Mouse (Mus musculus) right cerebral cortex, postnatal 14 days (tissue): Measurements from ENCODE around the gene Crip1.

ENCODE experiments used
- DNase-seq: peaks from one replicate; pipeline ENCODE4 v3.0.0; 2022

The Crip1 gene

DNA sequence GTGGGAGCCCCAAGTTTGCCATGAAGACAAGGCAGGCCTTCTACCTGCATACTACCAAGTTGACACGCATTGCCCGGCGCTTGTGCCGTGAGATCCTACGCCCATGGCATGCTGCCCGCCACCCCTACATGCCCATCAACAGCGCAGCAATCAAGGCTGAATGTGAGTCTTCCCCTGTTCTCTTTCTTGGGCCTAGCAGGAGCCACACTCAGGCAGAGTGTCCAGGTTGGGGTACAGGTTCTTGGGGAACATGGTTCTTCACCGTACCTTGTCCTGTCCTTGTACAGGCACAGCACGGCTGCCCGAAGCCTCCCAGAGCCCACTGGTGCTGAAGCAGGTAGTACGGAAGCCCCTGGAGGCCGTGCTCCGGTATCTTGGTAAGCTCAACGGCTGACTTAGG, 14.5 kb upstream of the Crip1 start:
- no peak for DNase-seq

DNA sequence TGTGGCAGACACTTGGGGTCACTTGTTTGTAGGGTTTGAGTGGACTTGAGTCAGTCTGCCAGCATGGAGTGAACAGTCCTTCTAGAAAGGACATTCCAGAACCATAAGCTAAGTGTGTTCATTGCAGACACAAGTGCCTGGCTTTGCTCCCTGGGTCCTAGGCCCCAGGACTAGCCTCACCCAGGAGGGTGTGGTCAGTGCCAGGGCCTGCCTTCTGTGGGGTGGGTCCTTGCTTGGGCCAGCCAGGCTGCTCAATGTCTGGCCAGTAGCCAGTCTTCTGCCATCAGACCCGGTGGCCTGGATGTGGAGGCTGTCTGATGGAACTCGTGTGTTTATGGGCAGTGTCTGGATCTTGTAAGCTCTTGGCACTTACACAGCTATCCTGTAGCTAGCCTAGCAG, 13.5 kb upstream of the Crip1 start:
- DNase-seq = no peak

DNA sequence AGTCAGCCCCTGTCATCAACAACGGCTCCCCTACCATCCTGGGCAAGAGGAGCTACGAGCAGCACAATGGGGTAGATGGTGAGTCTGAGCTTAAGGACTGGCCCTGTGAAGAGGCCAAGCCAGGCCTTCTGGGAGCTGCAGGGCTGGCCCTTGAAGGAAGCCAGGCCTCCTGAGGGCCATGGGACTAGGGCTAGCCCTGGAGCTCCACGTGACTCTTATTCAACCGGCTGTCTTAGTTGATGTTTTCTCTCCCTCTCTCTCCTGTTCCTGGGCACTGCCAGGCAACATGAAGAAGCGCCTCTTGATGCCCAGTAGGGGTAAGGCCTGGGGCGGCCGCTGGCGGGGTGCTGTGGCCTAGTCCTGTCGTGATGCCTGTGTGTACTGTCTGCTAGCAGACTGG, 12.9 kb upstream of the Crip1 start:
- DNase-seq = no peak

DNA sequence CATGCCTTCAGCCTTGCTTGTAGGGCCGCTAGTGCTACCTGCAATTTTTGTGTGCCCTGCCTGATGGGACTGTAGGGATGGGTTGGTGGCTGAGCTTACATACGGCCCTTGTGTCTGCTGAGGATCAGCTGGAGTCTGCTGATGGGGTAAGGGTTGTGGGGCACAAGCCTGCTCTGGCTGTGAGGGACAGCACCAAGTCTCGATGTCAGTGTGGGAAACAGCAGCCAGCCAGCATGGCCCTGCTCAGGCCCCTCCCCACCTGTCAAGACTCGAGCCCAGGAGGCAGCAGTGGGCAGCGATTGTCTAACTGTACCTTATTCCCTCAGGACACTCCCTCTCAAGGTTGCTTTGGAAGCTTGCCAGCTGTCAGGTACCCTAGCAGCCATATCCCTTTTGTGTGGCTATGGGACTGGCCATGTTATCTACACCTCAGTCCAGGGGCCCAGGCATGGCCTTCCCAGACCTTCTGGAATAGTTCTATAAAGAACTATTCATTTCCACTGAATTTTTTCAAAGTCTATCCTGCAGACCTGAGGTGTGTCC, 12.2 kb upstream of the Crip1 start:
- DNase-seq = no peak

DNA sequence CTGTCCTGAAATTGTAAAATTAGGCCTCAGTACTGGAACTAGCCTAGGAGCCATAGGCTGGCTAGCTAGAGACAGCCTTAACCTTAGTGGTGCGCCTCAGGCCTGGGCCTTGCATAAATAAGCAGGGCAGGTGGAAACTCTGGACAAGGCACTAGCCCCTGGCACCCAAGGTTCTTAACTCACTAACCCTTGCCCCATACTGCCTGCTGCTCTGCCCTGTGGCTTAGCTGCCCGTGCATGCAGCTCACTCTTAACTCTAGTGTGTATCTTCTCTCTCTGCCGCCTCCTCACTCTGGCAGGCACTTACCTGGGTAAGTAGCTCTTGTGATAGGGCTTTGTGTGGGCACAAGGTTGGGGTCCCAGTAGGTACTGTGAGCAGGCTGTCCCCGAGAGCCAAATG, 11.6 kb upstream of the Crip1 start:
- DNase-seq = no peak

DNA sequence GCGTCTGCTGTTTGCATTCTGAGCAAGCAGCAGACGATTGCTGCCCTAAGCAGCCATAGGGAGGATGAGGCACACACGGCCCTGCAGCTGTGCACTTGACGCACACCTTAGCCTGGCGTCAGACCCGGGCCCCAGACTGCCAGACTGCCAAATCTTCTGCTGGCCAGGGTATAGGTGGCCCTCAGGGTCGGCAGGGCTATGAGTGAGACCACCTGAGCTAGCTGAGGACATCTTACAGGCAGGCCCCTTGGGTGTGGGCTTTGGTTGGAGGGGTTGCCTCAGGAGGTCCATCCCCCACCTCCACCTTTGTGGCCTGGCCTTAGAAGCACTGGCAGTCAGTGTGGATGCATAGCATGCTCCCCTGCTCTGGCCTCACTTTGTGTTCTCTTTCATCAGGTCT, 10.7 kb upstream of the Crip1 start:
- DNase-seq = no peak

DNA sequence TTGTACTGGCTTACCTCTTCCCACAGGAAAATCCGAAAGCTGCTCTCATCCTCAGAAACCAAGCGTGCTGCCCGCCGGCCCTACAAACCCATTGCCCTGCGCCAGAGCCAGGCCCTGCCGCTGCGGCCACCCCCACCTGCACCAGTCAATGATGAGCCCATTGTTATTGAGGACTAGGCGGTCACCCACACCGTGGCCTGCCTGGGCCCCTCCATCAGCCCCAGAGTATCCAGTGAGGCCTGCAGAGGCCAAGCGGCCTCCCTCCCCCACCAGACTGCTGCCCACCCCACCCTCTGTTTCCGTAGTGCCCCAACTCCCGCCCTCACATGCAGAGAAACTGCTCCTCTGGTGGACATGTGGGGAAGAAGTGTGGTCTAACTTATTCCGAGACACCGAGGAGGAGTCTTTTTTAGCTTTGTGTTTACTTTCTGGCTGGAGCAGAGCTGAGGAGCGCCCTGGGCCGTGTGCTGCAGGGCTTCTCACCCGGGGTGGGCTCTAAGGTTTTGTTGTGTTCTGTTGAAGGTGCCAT, 9.6 kb upstream of the Crip1 start:
- no peak for DNase-seq

DNA sequence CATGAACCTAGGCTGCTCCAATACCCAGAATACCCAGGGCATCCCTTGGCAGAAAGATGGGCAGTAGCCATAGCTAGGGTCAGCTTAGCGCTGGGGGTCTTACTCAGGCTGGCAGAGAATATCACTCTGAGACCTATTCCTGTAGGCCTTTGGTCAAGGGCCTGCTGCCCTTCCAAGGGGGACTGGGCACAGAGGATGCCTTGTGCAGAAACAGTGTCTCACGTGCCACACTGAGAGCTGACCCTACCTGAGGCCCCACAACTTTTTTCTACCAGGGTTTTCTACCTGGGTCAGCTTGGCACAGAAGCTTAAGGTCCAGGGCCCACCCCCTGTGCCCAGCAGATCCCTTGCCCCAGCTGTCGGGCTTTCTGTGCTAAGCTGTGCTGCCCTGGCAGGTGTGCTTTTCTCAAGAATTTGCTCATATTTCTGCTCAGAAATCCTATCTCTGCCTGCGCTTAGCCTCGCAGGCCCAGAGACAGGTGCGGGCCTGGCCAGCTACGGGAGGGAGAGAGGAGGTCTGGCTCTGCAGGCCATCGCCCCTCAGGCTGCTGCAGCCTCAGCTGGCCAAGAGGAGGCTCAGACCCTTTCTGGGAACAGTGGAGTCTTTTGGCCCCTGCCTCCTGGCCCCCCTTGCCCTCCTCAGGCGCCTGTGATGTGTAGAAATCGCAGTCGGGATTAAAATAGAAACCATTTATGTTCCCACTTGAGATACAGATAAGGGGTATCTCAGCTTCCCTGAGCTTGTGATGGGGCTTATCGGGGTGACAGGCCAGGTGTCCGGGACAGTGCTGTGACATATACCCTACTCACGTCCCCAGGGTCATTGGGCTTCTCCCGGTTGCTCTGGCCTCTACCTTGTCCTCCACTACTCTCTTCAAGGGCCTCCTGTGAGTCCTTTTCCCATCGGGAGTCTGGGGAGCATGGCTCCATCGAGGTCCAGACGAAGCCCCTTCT, 8.6 kb upstream of the Crip1 start:
- DNase-seq = no peak

DNA sequence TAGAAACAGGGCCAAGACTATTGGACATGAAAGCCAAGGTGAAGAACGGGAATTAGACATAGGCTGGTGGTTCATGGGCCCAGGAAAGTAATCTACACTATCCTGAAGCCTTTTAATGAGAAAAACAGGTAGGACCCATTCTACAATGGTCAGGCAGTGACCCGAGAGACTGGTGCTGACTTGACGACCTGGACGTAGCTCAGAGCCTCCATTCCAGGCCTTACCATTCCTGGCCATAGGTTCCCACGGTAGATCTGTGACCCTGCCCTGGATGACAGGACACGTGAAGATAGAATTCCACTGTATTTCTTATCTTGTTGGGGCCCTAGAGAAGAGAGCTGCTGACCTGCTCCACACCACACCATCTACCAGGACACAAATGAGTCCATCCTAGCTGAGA, 7.8 kb upstream of the Crip1 start:
- no peak for DNase-seq

DNA sequence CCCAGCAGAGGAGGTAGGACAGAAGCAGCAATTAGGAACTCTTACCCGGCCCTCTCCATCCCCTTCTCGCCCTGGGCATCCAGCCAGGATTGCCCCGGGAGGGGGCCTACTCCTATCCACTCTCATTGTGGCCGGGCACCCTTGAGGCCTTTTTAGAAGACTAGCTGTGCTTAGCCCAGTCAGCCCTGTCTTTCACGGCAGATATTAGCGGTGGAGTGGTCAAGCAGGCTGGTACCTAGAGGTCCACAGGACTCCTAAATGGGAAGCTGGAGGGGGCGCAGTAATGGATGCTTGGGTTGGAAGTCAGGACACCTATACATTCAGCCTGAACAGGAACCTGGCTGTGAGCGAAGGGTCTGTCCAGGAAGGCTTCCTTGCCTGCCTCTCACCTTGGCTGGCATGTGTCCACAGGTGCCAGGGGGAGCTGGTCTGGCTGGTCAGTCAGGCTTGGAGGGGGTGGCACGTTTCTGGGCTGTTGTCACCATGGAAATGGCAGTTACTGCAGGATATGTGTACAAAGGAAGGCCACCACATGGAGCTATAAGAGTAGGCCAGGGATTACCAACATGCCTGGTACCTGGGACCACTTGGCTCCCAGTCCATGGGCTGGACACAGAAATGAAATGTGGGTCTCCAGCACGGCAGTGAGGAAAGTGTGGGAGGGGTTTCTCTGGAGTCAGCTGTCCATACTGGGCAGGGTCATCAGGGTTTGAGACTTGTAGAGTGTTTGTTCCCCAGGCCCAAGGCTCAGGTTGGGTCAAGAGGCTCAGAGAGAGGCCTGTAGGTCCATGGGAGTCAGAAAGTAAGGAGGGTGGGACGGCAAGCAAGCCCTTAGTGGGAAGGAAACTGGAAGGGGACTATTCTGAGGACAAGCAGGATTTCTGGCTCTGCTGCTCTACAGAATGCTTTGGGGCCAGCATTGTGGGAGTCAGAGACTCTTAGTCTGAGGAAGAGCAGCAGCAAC, 6.9 kb upstream of the Crip1 start:
- no peak for DNase-seq

DNA sequence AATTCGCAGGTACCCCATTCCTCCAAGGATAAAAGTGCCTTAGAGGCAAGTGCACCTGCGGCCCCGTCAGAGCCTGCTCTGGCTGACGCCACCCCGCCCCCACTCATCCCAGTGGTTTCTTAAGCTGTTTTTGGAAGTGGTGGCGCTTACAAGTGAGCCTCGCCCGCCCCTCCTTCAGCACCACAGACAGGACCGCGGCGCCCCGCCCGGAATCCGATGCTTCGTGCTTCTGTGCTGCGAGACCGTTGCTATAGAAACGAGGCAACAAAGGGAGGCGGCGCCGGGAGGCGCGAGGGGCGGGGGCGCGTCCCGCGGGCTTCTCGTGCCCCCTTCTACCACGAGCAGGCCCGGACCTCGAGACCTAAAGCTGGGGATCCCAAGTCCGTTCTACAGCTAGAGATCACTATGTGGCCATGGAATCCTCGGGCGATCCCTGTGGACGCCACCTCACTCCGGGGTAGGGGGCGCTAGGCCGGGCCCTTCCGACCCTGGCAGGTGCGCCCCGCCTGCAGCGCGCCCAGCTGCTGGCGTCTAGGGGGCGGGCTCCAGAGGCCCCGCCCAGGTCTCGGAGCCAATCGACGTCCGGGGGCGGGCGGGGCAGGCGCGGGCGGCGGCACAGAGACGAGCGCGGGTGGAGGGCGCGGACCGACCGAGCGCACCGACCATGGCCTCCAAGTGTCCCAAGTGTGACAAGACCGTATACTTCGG, 6.1 kb upstream of the Crip1 start, which contains the start of gene Crip2:
TSS of gene Crip2 (plus strand) at position 329 of the 708 bp plus-strand sequence.
- peak; percentile 92 for DNase-seq

DNA sequence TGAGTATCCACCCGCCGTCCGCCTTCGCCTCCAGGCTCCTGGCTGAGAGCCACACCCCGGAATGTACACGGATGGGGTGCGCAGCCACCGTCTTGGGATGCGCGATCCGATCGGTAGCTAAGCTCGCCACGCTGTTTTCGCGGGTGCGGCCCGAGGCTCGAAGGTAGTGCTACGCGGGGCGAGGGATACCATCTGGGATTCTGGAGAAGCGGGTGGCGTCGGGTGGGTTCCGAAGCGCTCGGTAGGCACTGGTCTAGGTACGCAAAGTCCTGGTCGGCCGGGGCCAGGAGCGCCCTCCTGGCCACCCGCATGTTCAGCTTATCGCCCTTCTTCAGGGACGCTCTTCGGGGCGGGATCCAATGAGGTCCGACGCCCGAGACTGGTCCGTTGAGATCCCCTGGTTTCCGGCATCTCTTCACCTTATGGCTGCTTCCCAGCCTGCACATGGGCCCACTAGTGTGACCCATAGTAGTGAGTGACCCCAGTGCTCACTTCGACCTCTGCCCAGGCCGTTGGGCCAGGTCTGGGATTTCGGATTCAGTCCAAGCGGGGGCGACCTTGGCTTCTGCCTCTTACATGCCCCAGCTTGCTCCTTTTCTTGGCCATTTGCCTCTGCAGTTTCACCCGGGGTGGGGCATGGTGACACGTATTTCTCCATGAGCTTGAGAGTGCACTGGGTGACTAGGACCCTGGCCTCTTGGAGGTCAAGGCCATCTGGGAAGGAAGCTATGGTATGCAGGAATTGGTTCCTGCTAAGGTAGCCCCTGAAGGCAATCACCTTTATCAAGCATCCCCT, 5.3 kb upstream of the Crip1 start:
- DNase-seq = no peak

DNA sequence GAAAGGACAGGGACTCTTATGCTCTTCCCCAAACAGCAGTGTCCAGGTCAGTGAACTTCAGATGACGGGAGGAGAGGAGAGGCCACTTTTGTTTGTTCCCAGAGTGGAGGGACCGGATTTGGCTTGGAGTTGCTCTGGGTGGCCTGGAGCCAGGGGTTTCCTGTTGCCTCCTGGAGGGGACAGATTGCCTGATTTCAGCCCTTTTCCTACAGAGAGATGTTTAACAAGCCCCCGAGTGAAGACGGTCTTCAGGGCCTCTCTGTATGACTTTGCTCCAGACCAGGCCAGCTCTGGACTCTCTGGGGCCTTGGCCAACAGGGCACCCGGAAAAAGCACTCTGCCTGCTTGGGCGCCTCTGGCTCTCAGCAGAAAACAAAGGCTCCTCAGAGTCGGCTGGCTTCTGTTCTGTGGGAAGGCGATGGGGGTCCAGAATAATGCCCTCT, 4.6 kb upstream of the Crip1 start:
- no peak for DNase-seq

DNA sequence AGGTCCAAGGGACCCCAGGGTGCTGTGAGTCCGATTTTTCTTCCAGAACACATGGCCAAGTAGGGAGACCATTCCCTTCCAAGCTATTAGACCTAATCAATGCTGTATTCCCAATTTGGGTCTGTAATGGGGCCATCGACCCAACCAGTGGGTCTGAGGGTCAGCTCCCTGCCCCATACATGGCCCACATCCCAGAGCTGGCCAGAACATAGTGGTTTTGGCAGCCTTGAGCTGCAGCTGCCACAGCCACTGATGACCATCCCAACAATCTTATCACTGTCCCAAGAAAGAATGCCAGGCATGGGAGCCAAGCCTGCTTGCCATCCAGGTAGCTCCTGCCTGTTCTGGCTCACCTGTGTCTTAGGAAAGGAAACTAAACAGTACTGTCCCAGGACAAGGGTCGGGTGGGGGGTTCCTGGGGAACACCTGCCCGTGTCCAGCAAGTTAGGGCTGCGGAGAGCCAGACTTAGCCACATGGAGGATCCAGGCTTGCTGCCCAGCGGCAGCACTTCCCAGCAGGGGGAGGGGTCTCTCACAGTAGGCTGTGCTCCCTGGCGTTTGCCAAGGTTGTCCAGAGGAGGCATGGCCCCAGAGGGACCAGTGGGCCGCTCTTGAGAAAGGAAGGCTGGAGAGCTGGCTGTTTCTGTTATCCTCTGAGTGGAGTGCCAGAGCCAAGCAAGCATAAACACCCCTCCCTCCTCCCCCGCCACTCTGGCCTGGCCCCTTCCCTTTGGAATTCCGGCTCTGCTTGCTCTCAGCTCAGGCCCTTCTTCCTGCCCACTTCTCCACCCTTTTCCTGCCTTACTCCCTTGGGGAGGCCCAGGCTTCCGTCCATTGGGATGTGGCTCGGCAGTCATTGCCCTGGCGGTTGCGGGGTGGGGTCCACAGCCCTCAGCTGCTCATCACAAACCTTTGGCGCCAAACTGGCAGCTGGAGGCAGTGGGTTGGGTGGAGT, 3.8 kb upstream of the Crip1 start:
- no peak for DNase-seq

DNA sequence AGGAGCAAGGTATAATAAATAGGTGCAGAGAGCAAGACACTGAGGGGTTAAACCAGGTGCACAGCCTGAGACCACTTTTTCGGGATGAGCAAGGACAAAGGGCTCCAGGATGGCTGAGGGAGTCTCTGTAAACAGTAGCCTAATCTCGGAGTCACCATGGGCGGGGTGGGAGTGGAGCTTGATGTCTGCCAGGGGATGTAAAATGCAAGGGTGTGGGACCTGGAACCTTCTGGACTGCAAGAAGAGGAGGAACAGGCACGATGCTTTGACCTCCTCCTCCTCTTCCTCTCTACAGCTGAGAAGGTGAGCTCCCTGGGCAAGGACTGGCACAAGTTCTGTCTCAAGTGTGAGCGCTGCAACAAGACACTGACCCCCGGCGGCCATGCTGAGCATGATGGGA, 3.0 kb upstream of the Crip1 start:
- DNase-seq = no peak

DNA sequence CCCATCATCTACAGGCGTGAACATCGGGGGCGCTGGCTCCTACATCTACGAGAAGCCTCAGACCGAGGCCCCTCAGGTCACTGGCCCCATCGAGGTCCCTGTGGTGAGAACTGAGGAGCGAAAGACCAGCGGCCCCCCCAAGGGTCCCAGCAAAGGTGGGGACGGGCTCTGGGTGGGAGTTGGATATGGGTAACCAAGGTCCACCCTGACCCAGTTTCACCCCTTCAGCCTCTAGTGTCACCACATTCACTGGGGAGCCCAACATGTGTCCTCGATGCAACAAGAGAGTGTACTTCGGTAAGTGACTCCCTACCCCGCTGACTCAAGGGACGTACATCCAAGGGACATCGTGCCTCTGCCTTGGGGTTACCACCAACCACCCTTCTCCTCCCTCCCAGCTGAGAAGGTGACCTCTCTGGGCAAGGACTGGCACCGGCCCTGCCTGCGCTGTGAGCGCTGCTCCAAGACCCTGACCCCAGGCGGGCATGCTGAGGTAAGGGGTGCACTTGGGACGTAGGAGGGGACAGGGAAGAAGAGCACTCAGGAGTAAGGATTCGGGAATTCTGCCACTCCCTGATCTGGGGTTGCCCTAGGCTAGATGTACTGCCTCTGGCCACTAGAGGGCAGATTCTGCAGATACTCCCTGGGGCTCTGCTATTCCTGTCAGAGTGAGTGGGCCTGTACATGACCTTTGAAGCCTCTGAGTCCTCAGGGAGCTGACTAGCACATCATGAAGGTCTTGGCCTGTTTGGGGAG, 1.9 kb upstream of the Crip1 start:
- no peak for DNase-seq

DNA sequence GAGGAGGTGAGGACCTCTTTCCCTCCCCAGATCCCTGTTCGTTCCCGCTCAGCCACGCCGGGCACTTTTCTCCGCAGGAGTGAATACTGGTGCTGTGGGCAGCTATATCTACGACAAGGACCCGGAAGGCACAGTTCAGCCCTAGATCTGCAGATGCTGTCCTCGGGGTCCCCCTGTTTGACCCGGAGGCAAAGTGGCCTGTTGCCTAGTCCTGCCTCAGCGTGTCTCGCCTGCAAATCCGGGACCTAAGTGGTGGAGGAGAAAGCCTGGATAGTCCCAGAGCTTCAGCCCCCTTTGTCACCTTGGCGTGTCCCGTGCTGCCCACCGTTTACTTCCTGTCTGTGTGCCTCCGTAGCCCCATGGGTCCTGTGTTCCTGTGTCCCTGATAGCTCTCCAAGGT, 1.2 kb upstream of the Crip1 start:
- no peak for DNase-seq

DNA sequence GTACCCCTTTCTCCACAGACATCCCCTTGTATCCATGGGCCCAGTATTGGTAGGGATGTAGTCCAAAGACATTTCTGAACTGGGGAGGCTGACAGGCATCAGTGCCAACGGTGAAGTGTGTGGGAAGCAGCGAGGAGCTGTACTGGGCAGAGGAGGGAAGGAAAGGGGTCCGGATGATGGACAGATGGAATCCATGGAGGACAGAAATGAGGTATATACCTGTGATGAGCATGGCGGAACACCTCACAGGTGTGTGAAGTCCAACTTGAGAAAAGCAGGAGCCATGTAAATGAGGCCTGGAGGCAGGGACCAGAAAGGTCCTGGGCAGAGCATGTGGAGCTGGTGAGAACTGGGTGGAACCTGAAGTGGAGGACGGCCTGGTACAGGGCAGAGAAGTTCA, 525 bp upstream of the Crip1 start:
- DNase-seq = no peak

DNA sequence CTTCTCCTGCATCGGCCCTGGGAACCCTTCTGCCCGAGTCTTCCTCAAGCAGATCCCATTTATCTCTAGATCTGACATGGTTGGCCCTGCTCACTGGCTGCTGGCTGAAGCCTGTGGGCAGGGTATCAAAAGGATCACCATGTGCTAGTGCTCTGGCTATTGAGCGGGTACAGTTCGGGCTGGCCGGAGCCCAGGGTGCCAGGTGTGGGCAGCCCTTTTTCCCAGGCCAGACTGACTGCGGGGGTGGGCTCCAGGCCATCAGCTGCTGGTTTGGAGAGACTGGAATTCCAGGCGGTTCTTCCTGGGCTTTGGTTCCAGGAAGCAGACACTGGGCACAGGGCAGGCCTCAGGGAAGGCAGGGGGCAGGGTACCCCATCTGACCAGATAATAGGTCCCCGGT, 1.4 kb downstream of the Crip1 start:
- DNase-seq = no peak
